Mouse (Mus musculus): ENCODE measurements around the gene Sebox. TPM values are rescaled to one million over a fixed set of nuclear protein-coding genes. Genes with fewer than 3 reads are reported as not detected.
A peak's percentile ranks its signal among the peaks of the same experiment; 100 is the strongest.
"Not testable (repeated sequence)": the region's sequence is repeated elsewhere in the genome, so short reads cannot be mapped to it uniquely, and the experiment has no call there.

The Sebox gene
- total and polyA plus RNA-seq, 2 experiments from 2014 or later = 0.14 TPM; not detected in 1

DNA sequence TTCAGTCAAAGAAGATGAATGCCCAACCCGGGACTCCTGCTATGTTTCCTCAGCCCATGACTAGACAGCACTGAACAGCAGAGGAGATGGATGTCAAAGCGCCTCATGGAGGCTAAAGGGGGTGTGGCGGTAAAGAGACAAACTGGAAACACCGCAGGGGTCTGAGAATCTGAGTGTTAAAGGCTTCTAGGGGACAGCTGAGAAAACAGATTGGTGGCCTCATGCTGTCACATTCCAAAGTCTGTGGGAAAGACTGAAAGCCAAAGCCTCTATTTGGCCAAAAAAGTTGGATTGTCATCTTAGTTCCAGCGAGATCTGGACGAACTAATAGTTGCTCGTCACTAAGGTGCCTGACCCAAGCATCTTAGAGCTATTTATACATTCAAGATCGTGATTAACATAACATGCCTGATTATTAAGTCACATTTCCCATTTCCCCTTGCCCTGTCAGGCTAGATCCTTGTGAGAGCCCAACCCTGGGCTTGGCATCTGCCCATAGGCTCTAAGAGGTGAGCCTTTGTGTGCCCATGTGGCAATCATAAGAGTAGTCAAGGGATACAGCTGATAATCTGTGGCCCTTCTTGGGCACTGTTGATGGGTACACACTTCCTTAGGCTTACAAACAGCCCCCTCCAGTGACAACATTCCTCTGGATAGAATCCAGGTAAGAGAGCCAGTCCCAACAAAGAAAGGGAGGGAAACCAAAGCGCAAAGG lies 20.2 kb downstream of the Sebox start:
- H3K9me3 ChIP-seq (ENCODE audit: low read length) = no peaks in the 10 kb centered on the region
- no peak for TF ChIP-seq CTCF (IDR thresholded peaks at IDR 0.05; ENCODE audit: low read depth)
- 76% methylated on average over 9 of the region's 9 CpGs for WGBS
- no peaks in the 10 kb centered on the region for H3K27me3 ChIP-seq (ENCODE audit: insufficient read depth, low read length)
- H3K4me2 ChIP-seq (ENCODE audit: low read depth) = no peak overlapping the region
- no peak for DNase-seq
- H3K36me3 ChIP-seq (ENCODE audit: insufficient read depth) = peaks cover 95% of the 10 kb centered on the region
- ATAC-seq = no peak
- H3K9ac ChIP-seq = no peak overlapping the region
- no peak overlapping the region for H3K27ac ChIP-seq (ENCODE audit: low read depth, low read length)
- H3K4me1 ChIP-seq (ENCODE audit: insufficient read depth) = no peaks in the 10 kb centered on the region
- H3K4me3 ChIP-seq (ENCODE audit: low read depth, low read length) = no peak overlapping the region

DNA sequence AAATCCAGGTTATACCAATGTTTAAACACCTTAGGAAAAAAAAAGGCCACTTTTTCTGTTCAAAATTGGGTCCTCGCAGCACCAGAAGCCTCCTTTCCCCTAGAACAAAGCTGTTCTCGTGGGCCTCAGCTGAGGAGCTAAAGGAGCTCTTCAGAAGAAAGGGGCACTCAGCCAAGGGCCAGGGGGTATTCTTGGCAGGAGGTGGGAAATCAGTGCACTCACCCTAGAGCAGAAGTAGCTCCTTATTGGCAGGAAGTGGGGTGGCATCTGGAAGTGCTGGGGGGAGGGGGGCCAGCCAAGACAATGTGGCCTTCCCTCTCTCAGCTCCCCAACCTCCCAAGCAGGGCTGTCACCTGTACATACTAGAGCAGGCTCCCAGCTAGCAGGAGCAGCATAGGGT lies 21.6 kb downstream of the Sebox start:
- Histone ChIP-seq H3K9me3 (ENCODE audit: low read length) (no peaks in the 10 kb centered on the region), H3K9ac (no peak overlapping the region), H3K4me2 (ENCODE audit: low read depth) (no peak overlapping the region), H3K4me1 (ENCODE audit: insufficient read depth) (no peaks in the 10 kb centered on the region), H3K27ac (ENCODE audit: low read depth, low read length) (no peak overlapping the region), H3K36me3 (ENCODE audit: insufficient read depth) (peaks cover 96% of the 10 kb centered on the region), H3K27me3 (ENCODE audit: insufficient read depth, low read length) (no peaks in the 10 kb centered on the region), H3K4me3 (ENCODE audit: low read depth, low read length) (no peak overlapping the region)
- TF ChIP-seq CTCF (IDR thresholded peaks at IDR 0.05; ENCODE audit: low read depth) = no peak
- no peak for ATAC-seq
- WGBS = 23% methylated on average over 2 of the region's 2 CpGs
- no peak for DNase-seq

GRCm38 (mm10) chr11:78528714-78529113 lies 25.5 kb downstream of the Sebox start:
- Histone ChIP-seq H3K4me2 (ENCODE audit: low read depth) (no peak overlapping the region), H3K27me3 (ENCODE audit: insufficient read depth, low read length) (no peaks in the 10 kb centered on the region), H3K27ac (ENCODE audit: low read depth, low read length) (no peak overlapping the region), H3K9me3 (ENCODE audit: low read length) (no peaks in the 10 kb centered on the region), H3K4me1 (ENCODE audit: insufficient read depth) (no peaks in the 10 kb centered on the region), H3K36me3 (ENCODE audit: insufficient read depth) (peaks cover 62% of the 10 kb centered on the region), H3K9ac (no peak overlapping the region), H3K4me3 (ENCODE audit: low read depth, low read length) (no peak overlapping the region)
- 85% methylated on average over 9 of the region's 9 CpGs for WGBS
- ATAC-seq = no peak
- no peak for DNase-seq
- no peak for TF ChIP-seq CTCF (IDR thresholded peaks at IDR 0.05; ENCODE audit: low read depth)

GRCm38 (mm10) chr11:78530001-78530400 lies 26.8 kb downstream of the Sebox start:
- DNase-seq = no peak
- no peak for TF ChIP-seq CTCF (IDR thresholded peaks at IDR 0.05; ENCODE audit: low read depth)
- H3K9me3 ChIP-seq (ENCODE audit: low read length) = no peaks in the 10 kb centered on the region
- H3K4me3 ChIP-seq (ENCODE audit: low read depth, low read length) = no peak overlapping the region
- WGBS = 93% methylated on average over 12 of the region's 12 CpGs
- H3K36me3 ChIP-seq (ENCODE audit: insufficient read depth) = peaks cover 50% of the 10 kb centered on the region
- H3K27me3 ChIP-seq (ENCODE audit: insufficient read depth, low read length) = no peaks in the 10 kb centered on the region
- no peak overlapping the region for H3K9ac ChIP-seq
- ATAC-seq = no peak
- H3K27ac ChIP-seq (ENCODE audit: low read depth, low read length) = no peak overlapping the region
- H3K4me1 ChIP-seq (ENCODE audit: insufficient read depth) = peaks cover 9% of the 10 kb centered on the region
- no peak overlapping the region for H3K4me2 ChIP-seq (ENCODE audit: low read depth)

- WGBS = 78% methylated on average over 6 of the region's 6 CpGs
- peaks cover 40% of the 10 kb centered on the region for H3K36me3 ChIP-seq (ENCODE audit: insufficient read depth)
- no peak overlapping the region for H3K4me3 ChIP-seq (ENCODE audit: low read depth, low read length)
- no peak for DNase-seq
- no peak for TF ChIP-seq CTCF (IDR thresholded peaks at IDR 0.05; ENCODE audit: low read depth)
- no peak overlapping the region for H3K27ac ChIP-seq (ENCODE audit: low read depth, low read length)
- H3K27me3 ChIP-seq (ENCODE audit: insufficient read depth, low read length) = no peaks in the 10 kb centered on the region
- H3K4me1 ChIP-seq (ENCODE audit: insufficient read depth) = peaks cover 10% of the 10 kb centered on the region
- H3K4me2 ChIP-seq (ENCODE audit: low read depth) = no peak overlapping the region
- H3K9ac ChIP-seq = no peak overlapping the region
- no peaks in the 10 kb centered on the region for H3K9me3 ChIP-seq (ENCODE audit: low read length)
- ATAC-seq = no peak
These were observed 27.8 kb downstream of the Sebox start for GRCm38 (mm10) chr11:78531046-78531445.

DNA sequence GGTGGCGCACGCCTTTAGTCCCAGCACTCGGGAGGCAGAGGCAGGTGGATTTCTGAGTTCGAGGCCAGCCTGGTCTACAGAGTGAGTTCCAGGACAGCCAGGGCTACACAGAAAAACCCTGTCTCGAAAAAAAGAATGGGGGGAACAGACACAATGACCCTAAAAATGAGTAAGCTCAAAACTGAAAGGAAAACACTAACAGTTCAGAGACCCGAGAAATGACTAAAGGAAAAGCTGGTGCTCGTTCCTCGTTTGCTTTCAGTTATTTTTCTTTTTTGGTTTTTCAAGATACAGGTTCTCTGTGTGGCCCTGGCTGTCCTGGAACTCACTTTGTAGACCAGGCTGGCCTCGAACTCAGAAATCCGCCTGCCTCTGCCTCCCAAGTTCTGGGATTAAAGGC lies 28.3 kb downstream of the Sebox start:
- H3K9ac ChIP-seq; H3K4me3 ChIP-seq (ENCODE audit: low read depth, low read length); H3K27me3 ChIP-seq (ENCODE audit: insufficient read depth, low read length); H3K9me3 ChIP-seq (ENCODE audit: low read length); ATAC-seq; H3K4me2 ChIP-seq (ENCODE audit: low read depth); DNase-seq; H3K27ac ChIP-seq (ENCODE audit: low read depth, low read length): not testable (repeated sequence)
- peaks cover 10% of the 10 kb centered on the region for H3K4me1 ChIP-seq (ENCODE audit: insufficient read depth)
- peaks cover 35% of the 10 kb centered on the region for H3K36me3 ChIP-seq (ENCODE audit: insufficient read depth)
- 91% methylated on average over 10 of the region's 10 CpGs for WGBS

DNA sequence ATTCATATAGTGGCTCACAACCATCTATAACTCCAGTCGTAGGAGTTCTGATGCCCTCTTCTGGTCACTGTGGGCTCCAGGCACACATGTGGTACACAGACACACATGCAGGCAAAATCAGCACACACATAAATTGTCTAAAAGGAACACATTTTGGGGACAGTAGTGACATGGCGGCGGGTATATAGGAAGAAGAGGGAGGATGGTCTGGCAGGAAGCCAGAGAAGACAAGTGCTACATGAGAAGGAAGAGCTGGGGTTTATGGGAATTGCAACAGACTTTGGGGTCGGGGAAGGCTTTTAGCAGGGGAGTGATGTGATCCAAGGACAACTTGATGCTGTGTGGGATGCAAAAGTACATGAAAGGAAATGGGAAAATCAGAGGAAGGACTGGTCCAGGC lies 31.3 kb downstream of the Sebox start:
- Histone ChIP-seq H3K4me1 (ENCODE audit: insufficient read depth) (peaks cover 10% of the 10 kb centered on the region), H3K27me3 (ENCODE audit: insufficient read depth, low read length) (no peaks in the 10 kb centered on the region), H3K36me3 (ENCODE audit: insufficient read depth) (peaks cover 15% of the 10 kb centered on the region), H3K9me3 (ENCODE audit: low read length) (no peaks in the 10 kb centered on the region), H3K9ac (no peak overlapping the region), H3K27ac (ENCODE audit: low read depth, low read length) (no peak overlapping the region), H3K4me2 (ENCODE audit: low read depth) (peak overlapping the region; percentile 64), H3K4me3 (ENCODE audit: low read depth, low read length) (0 out of 2 replicates have a peak overlapping the region, but pooled peaks have one; percentile 65)
- 87% methylated on average over 4 of the region's 4 CpGs for WGBS
- ATAC-seq (no peak), DNase-seq (no peak)
- 0 out of 2 replicates have a peak, but pooled peaks have one; percentile 14 for TF ChIP-seq CTCF (IDR thresholded peaks at IDR 0.05; ENCODE audit: low read depth)
